Mouse (Mus musculus) lung, postnatal 10 days (tissue): ENCODE data around the gene Cd300lg.
A peak's percentile ranks its signal among the peaks of the same experiment; 100 is the strongest.

Experiments
- DNase-seq: peaks from one replicate; pipeline ENCODE4 v3.0.0; 2021

Cd300lg gene

DNA sequence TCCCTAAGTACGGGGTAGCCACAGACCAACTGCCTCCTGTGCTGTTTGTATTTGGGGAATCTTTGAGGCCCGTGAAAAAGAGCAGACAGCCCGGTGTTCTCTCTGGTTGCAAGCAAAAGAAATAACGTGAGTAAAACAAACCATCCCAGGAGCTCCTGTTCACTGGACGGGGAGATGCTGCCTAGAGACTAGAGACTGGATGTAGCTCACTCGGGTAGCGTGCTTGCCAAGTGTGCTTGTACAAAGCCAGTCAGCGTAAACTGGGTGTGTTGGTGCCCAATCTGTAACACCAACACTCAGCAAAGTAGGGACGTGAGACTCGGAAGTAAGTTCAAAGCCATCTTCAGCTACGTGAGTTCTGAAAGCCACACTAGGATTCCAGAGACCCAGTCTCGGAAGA lies 11.4 kb downstream of the Cd300lg start:
- no peak for DNase-seq

DNA sequence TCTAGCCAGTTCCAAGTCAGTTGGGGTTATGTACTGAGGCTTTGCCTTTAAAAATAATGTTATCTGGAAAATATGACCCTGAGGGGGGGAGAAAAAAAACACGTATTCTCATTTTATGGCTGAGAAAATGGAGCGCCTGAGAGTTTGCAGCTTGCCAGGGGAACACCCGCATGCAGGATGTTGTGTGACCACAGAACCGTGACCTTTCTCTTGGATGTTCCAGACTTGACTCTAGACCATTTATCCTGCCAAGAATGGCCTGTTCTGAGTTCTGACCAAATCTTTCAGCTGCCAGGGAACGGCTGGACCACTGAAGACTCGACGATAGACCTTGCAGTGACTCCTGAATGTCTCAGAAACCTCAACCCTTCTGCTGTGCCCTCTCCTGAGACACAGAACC lies 11.9 kb downstream of the Cd300lg start:
- DNase-seq: peak; percentile 57

DNA sequence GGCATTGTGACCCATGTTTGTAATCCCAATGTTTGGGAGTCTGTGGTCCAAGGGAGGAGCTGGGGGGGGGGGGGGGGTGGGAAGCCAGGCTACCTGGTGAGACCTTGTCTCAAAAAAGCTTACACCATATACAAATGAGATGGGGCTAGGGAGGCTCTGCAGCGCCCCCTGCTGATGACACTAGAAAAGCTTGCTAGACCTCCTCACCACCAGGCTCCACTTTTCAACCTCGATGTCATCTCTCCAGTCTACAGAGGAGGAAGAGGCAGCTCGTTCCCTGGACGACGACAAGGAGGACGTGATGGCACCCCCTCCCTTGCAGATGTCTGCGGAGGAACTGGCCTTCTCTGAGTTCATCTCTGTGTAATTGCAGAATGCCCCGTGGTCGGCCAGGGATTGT lies 12.5 kb downstream of the Cd300lg start:
- peak; percentile 61 for DNase-seq

DNA sequence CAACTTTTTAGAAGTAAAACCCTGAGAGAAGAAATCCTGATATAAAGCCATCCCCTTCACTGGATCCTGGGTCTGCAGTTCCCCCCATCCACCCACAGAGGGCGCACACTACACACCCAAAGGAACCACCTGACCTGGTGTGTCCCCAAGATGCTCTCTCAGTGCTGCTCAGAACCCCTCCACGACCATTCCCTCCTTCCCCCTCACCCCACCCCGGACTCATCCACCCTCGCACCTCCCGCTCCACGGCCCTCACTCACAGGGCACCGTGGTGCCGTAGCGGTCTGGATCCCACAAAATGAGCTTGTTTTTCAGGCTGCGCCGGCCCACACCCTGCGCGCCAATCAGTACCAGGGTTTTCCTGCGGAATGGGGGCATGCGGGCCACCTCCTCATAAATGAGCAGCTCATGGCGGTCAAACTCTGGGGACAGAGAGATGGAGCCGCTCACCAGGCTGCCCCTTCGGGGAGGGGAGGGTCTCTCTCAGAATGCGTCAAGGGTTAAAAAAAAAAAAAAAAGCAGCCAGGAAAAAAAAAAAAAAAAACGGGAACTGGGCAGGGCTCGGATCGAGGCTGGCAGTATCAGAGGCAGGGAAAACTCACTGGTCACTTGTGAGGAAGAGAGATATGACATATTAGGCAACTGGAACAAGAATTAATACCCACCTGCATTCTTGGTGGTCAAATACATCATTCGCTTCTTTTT lies 20.1 kb downstream of the Cd300lg start:
- peak; percentile 85 for DNase-seq

DNA sequence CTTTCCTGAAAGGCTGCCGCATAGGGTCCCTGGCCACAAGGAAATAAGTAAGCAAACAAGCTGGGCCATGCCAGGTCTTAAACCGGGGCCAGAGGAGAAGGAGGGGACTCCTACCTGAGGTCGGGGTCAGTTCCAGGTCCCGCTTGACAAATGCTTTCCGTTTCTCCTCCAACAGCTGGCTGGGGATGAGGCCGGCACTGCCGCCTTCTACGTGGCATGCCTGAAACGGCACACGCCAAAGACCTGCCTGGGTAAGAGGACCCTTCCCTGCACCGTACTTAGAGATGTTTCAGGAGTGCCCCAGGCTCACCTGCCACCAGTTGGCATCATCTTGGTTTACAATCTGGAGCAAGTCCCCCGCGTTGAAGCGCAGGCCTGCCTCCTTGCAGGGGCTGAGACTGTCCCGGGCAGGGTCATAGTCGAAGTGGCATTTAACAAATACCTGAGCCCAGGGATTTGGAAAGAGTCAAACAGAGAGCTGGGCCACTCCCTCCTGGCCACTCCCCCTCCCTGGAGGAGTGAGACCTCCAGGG lies 20.7 kb downstream of the Cd300lg start:
- no peak for DNase-seq

DNA sequence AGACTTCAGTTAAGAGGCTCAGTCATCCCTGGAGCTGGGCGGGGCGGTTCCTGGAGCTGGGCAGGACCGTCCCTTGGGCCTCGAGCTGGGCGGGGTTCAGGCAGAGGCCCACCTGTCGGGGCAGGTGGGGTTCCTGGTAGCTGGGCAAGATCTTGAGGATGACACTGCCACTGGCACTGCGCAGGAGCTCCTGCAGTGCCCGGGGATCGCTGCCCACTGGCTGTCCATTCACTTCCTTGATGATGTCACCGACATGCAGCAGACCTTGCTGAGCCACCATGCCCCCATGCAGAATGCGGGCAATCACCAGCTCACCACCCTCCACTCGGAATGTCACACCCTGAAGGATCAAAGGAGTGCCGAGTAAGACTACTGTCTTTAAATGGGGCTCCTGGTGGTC lies 21.8 kb downstream of the Cd300lg start:
- DNase-seq: no peak

DNA sequence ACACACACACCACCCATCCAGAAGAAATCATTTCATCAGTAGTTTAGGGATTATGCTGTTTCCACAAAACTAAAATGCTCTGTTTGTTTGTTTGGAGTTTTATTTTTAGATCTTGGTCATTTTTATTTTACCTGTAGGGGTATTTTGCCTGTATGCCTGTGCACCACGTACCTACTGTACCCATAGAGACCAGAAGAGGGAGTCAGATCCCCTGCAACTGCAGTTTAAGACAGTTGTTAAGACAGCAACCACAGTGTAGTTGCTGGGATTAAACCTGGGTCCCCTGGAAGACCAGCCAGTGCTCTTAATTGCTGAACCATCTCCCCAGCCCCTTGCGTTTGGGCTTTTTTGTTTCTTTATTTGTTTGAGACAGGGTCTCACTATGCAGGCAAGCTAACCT lies 27.7 kb downstream of the Cd300lg start:
- DNase-seq: no peak

DNA sequence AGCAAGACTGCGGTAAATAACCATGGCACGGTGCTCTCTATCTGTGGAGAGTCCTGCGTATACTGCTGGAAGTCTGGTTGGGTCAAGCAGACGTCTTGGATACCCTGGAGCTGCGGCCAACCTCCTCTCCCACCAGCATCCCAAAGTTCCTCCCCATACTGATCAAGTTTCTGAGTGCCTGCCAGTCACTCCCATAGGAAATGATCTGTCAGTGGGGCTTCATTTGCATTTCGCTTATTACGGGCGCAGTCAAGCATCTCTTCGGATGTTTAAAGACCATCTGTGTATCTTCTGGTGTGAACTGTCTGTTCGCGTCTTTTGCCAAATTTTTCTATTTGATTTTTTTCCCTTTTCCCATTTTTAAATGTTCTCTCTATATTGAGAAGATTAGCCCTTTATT lies 28.3 kb downstream of the Cd300lg start:
- DNase-seq: no peak

DNA sequence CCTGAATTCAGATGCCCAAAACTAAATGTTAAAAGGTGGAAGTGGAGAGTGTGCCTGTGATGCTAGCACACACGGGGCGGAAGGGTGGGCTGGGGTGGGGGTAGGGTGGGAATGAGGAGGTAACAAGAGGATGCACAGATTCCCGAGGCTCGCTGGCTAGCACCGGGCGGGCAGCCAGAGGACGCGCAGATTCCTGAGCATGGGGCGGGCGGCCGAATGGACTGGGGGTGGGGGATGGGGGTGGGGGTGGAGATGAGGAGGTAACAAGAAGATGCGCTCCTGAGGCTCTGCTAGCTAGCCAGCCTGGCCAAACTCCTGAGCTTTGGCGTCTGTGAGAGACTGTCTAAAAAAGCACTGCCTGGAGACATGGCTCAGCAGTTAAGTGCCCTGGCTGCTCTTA lies 29.1 kb downstream of the Cd300lg start:
- DNase-seq: no peak

DNA sequence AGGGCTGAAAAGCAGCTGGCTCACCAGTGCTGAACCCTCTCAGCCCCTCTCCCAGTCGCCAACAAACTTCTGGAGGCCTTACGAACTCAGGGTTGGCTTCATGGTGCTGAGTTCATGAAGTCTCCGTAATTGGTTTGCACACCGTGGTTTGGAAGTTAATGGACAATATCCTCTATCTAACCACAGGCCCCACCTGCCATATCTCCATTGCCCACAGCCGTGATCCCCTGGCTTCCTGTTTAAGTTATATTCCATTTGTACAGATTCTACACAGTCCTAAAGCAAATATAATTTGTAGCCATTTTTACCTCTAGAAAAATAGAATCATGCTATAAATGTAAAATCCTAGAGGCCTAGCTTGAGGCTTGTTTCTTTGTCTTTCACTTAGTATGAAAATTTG lies 31.4 kb downstream of the Cd300lg start:
- DNase-seq: no peak

DNA sequence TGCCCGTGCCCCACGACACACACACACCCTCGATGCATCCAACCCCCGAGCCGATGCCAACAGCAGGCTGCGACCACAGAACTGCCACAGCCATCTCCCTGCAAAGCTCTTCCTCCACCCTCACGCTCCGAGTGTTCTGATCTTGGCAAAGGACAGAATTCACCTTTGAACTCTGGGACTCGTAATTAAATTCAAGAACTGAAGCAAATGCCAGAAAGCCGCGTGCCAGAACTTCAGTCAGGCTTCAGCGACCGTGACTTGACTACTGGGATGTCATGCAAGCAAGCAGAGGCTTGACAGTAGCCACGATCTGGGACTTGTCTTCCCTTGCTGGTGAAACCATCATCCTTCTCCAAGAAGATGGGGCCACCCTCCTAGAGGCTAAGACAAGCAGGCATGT lies 32.4 kb downstream of the Cd300lg start:
- no peak for DNase-seq

DNA sequence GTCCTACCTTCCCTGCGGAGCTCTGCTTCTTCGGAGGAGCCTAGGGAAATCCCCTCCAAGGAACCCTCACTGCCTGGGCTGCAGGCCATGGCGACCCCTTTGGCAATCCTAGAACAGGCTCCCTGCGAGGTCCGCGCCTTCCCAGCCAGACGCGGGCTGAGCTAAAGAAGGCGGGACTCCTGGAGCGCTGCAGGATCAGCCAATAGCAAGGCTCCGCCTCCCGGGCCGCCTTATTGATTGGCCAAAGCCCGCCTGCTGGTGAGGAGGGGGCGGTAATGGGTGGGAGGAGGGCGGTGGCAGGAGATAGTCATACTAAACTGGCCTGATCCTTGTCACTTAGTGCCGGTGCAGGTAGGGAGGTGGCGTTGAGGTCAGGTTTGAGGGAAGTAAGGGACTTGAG lies 41.0 kb downstream of the Cd300lg start:
- peak; percentile 84 for DNase-seq

DNA sequence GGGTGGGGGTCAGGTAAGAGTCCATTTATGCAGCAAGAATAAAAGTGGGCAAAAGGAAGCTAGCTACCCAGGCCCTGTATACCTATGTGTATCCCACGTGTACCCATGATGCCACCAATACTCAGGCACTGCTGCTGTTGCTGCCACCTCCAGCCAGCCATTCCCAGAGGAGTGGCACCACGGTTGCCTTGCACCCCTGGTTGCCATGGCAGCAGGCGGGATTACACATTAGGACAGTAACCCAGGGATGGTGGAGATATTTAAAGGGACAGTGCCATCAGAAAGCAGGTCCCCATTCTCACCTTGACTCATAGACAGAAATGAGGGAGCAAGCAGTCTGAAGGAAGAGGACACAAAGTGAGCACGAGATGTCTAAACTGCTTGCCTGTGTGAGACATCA lies 41.9 kb downstream of the Cd300lg start:
- no peak for DNase-seq

DNA sequence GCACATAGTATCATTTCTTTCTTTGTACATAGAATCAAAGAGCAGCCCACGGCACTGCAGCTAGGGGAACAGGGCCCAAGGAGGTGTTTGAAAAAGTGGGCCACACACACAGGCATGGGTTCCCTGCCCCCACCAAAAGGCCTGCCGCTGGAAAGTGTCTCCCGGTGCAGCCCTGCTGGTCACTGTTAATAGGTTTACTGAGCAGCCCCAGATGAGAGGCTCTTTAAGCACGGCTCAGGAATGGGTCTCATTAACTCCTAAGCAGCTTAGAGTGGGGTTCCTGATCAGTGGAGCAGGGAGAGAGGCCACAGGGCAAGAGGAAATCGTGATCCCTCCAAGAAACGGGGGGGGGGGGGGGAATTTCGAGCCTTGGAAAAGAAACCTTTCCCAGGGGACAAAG lies 42.9 kb downstream of the Cd300lg start:
- no peak for DNase-seq

DNA sequence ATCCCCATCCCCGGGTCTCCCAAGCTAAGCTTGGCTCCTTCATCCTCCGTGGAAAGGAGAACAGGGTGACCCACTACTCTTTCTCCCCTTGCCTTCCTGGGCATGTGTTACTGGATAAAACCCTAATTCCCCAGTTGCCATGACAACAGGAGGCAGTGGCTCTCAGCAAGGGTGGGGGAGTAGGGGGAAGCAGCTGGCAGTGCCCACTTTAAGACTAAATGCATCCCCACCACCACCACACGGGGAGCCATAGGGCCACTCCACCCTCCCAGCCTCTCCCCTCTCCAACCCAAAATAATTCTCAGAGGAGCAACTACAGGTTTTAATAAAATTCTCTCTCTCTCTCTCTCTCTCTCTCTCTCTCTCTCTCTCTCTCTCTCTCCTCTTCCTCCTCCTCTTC lies 45.0 kb downstream of the Cd300lg start:
- peak; percentile 29 for DNase-seq

DNA sequence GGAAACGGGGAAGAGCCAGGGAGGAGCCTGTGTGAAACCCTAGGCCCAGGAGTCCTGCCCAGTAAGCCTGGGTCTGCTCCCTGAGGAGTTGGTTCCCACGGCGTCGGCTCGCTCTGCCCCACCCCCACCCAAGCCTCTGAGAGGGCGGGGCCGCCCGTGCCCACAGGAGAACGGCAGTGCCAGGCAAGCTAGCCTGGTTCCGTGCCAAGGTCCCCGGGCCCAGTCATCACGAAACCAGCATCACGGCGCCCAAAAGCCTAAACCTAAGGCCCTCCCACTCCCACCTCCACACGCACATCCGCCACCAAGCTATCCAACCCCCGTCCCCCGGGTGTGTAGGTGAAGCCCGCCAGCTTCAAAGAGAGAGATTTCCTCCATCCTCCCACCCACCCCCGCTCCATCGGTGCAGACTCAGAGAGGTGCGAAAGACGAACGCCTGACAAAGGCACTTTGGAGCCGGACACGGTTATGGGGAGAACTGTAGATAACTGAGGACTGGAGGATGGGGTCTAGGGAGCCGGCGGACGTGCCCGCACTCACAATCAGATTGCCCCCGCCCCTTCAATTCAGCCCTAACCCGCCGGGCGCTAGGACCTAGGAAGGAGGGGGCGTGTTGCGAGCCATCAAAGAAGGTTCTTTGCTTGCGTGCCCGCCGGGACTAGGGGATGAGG lies 45.9 kb downstream of the Cd300lg start:
- peak; percentile 82 for DNase-seq

DNA sequence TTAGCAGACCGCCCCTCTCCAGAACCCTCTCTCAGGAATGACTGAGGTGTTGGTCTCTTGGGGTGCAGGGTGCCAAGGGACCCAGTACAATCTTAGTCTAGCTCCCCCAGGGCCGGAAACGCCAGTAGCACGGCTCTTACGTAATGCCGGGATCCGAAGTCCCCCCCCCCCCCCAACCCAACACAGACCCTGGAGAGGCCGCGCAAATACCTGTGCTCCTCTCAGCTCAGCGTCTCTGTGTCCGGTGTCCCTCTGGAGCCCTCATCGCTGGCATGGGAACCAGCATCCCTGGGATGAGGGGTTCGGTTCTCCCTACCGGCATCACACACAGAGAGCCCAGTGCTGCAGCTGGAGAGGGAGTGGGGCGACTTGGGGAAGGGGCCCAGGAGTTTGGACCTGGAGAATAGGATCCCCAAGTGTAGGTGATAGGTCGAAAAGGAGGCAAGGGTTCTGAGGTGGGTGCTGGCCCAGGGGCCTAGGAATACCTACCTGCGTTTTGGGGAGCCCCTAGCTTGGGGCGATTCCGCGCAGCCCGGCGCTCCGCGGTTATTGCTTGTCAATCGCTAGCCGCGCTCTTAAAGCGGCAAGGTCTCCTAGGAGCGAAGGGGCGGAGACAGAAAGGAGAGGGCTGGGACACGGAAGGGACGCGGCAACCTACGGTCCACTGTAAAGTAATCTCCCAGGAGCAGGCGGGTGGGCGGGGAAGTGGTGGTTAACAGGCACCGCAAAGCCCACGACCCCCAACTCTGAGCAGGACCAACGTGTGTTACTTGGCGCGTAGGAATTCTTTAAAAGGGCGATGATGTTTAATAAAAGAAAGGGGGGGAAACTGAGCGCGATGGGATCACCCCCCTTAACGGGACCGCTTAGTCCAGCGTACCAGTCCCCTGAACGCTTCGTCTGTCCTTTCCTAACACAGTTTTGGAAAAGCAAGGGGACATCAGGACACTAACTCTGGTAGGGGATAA lies 46.9 kb downstream of the Cd300lg start, which contains the start of gene Mpp2:
TSS of gene Mpp2 (minus strand) at position 585 of the 968 bp plus-strand sequence.
- DNase-seq: peak; percentile 81

DNA sequence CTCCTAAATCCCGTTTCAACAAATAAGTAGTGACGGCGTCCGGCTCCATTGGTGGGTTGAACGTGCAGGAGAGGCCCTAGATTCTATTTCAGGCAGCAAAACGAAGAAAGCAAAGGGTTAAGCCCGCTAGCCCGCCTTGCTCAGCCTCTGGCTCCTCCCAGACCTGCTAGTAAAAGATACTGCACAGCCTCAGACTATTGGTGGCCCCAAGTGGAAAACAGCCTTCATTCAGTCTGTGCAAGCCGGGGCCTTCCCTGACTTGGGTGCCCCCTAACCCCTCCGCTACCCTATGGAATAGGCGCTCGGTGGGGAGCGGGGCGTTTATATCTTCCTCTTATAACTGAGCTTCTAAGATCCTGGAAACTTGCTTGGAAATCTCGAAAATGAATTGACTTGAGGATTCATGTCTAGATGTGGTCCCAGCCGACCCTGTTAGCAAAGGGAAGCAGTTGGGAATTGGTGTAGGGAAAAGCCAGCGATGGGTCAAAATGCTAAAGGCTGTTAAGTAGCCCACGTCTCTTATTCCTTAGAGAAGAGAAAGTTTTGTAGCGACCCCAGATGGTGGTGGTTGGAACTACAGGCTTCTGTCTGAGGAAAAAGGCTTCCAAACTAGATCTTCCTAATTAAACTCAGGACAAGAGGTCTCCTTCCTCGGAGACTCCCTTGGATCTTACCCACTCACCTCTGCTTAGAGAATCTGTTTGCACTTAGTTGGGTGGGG lies 47.9 kb downstream of the Cd300lg start:
- peak; percentile 80 for DNase-seq

DNA sequence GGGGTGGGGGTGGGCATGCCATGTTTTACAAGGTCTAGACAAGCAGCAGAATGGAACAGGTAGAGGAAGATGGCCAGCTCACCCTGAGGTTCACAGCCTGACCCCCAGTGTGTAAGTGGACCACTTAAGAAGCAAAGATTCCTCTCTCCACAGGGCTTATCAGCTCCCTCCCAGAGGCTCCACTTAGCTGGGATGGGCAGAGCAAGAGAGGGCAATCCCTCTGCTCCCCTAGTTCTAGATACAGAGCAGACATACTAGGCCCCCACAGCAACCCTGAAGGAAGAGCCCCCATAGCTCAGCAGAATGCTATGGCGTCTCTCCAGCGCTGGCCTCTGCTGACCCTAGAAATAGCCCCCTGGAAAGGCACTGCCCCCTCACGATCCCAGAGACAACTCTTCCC lies 54.4 kb downstream of the Cd300lg start:
- DNase-seq: no peak

DNA sequence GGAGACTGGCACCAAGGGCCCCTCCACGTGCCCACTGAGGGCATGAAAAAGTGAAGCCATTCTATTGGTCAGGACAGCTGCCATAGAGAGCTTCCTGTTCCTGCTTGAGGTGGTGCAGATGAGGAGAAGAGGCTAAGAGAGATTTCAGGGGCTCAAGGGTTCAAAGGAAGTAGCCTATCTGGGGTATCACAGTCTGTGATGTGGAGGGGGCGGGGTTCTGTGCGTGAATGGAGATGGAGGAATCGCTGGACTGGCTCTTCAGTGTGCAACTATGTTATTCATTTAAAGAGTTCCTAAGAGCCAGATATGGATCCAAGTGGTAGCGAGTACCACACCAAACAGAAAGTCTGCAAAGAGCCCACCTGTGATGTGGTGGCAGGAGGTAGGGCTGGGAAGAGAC lies 55.1 kb downstream of the Cd300lg start:
- DNase-seq: no peak

DNA sequence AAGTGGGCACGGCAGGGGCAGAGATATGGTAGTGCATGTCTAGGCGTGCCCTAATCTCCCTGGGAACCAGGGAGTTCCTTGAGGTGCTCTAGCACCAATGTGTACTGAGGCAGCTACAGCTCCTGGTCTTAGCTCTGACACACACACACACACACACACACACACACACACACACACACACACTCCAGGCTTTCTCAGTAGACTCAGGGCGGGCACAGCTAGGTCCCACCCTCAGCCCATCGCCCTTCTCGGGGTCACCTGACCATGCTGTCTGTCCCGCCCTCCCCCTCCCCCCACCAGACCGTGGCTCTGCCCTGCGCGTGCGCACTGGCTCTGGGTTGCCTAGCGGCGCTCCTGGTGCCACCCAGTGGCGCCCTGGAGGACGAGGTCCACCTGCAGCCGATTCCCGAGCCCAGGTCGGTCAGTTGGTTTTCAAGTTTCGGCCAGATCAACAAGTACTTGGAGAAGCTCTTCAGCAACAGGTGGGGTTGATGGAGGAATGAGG lies 55.6 kb downstream of the Cd300lg start:
- DNase-seq: peak; percentile 79

DNA sequence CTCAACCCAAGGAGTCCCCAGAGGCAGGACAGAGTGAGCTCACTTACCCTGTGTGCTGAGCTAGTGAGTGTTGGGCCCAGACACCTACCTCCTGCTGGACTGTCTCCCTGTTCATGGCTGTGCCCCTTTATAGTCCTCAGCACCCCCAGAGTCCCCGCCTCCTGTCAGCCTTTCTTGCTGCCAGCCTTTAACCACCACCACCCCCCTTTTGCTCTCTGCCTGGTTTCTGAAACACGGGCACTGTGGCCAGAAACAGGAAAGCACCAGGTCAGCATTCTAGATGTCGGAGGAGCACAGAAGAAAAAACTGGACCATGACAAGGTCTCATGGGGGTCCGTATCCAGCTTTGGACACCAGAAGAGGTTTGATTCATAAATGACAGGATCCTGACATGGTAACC lies 59.9 kb downstream of the Cd300lg start, which contains the start of gene Ppy:
TSS of gene Ppy (minus strand) at position 101 of the 400 bp plus-strand sequence.
- DNase-seq: no peak
